Mouse (Mus musculus) limb, embryonic 10.5 days (tissue): ENCODE data around the gene Hspb8. TPM values are rescaled to one million over a fixed set of nuclear protein-coding genes. Genes with fewer than 3 reads are reported as not detected.

ENCODE experiments used
- DNase-seq: peaks from one replicate; pipeline ENCODE4 v3.0.0-alpha.2; 2017; ENCODE audit warnings: low spot score
- H3K27ac ChIP-seq: fragments of 300-500 bp; sonication (generic); 2 replicates; pipeline ENCODE4 v1.5.1; 2016; ENCODE audit warnings: mild to moderate bottlenecking
- H3K27me3 ChIP-seq: fragments of 300-500 bp; sonication (generic); 2 replicates; pipeline ENCODE4 v1.6.1; 2016; ENCODE audit warnings: low read depth, mild to moderate bottlenecking; ENCODE audit not compliant: poor library complexity, severe bottlenecking
- H3K36me3 ChIP-seq: fragments of 300-500 bp; sonication (generic); 2 replicates; pipeline ENCODE4 v1.6.1; 2016; ENCODE audit warnings: mild to moderate bottlenecking, moderate library complexity
- H3K4me1 ChIP-seq: fragments of 300-500 bp; sonication (generic); 2 replicates; pipeline ENCODE4 v1.6.1; 2016
- H3K4me3 ChIP-seq: fragments of 300-500 bp; sonication (generic); 2 replicates; pipeline ENCODE4 v1.5.1; 2016; ENCODE audit warnings: mild to moderate bottlenecking, moderate library complexity
- H3K9me3 ChIP-seq: fragments of 300-500 bp; sonication (generic); replicated peaks from 2 replicates; pipeline ENCODE4 v1.6.1; 2016; ENCODE audit warnings: mild to moderate bottlenecking
- WGBS: fragments of 180-500 bp; shearing (Covaris S2); methylation state at CpG from one replicate; pipeline ENCODE4 v1.1.7; 2016; 5-methylcytosine and 5-hydroxymethylcytosine counted together
- polyA plus RNA-seq: library from polyadenylated mRNA; unstranded; fragments of >200 nt; fragmentation: Nextera tagmentation; extraction: Ambion mirVana; gene quantifications from 2 replicates; pipeline ENCODE4 v1.2.1, GENCODE M21; 2016

Gene Hspb8
- polyA plus RNA-seq, 1 experiment from 2014 or later, result 9.7 TPM

DNA sequence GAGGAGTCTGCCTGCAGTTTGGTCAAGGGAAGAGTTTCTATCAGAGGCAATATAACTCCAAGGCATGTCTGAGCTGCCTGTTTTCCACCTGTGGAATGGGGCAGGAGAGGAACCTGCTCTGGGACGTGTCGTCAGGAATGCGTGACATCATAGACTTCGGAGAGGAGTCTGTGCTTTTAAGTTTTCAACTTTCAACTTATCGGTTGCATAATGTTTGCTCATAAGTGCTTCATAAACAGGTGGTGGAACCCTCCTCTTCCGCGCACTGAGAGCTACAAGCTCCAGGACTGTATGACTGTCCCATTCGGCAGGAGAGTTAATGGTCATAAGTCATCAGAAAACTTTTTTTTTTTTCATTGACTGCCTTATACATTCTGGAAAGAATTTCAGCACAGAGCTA is 1.1 kb upstream of the Hspb8 start:
- Histone ChIP-seq H3K9me3 (no peaks in the 10 kb centered on the region), H3K36me3 (no peaks in the 10 kb centered on the region), H3K27ac (no peak overlapping the region), H3K27me3 (peaks cover 6% of the 10 kb centered on the region; the same call in 1 of the 2 replicates), H3K4me3 (no peak overlapping the region), H3K4me1 (peaks cover 48% of the 10 kb centered on the region)
- no peak for DNase-seq
- 85% methylated on average over 8 of the region's 8 CpGs for WGBS

DNA sequence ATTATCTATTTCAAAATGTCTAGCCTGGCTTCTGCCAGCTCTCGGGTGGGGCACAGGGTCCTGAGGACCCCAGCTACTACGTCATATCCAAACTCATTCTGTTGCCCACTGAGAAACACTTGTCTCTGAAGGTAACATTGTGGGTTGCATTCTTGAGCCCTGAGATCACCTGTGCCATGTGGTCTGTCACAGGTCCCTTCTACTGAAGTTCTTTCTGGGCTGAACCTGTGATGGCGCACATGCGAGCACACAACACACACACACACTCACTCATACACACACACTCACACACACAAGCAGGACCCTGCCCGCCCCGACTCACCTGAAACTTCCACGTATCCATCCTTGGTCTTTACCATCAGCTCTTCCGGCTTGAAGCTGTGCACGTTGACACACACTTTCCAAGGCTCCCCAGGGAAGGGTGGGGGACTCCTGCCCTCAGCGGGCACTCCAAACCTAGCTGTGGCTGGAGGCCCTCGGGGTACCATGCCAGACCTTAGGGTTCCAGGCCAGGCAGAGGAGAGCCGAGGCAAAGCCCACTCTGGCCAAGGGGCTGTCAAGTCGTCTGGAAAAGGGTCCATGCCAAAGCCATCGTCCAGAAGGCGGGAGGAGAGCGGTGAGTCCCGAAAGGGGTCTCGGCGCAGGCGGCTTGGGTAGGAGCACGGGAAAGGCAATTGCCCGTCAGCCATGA is 728 bp downstream of the Hspb8 start:
- WGBS, result 51% methylated on average over 22 of the region's 22 CpGs

DNA sequence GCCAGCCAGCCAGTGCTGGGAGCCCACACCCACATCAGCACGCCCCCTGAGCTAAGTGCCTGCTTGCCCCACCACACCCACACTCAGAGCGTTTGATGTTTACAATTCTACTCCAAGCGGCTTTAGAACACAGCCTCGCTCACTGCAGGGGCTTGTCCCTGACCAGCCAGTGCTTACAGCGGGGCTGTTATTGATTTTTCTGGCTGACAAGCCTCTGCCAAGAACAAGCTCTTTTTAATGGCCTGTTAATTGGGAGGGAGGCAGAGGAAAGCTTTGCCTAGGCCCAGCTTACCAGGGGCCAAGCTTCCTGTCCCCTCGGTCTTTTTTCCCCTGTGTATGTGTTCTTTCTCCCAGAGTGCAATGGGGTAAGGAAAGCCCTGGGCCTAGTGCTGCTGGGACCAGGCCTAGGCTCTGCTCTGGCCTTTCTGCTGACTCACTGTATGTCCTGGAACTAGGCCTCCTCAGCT is 1.9 kb downstream of the Hspb8 start:
- H3K27me3 ChIP-seq, result peaks cover 6% of the 10 kb centered on the region; the same call in 1 of the 2 replicates
- no peaks in the 10 kb centered on the region for H3K9me3 ChIP-seq
- H3K36me3 ChIP-seq, result no peaks in the 10 kb centered on the region
- peaks cover 65% of the 10 kb centered on the region for H3K4me1 ChIP-seq
- peak overlapping the region; percentile 23; the same call in 1 of the 2 replicates for H3K4me3 ChIP-seq
- peak overlapping the region; percentile 71 for H3K27ac ChIP-seq
- WGBS, result 7% methylated on average over 6 of the region's 6 CpGs
- peak; percentile 69 for DNase-seq

More for the DNA sequence above, 728 bp downstream of the Hspb8 start:
- Histone ChIP-seq H3K36me3 (no peaks in the 10 kb centered on the region), H3K4me1 (peaks cover 54% of the 10 kb centered on the region), H3K4me3 (peak overlapping the region; percentile 53), H3K27ac (peak overlapping the region; percentile 83), H3K27me3 (peaks cover 6% of the 10 kb centered on the region; the same call in 1 of the 2 replicates), H3K9me3 (no peaks in the 10 kb centered on the region)
- DNase-seq, result peak; percentile 39

DNA sequence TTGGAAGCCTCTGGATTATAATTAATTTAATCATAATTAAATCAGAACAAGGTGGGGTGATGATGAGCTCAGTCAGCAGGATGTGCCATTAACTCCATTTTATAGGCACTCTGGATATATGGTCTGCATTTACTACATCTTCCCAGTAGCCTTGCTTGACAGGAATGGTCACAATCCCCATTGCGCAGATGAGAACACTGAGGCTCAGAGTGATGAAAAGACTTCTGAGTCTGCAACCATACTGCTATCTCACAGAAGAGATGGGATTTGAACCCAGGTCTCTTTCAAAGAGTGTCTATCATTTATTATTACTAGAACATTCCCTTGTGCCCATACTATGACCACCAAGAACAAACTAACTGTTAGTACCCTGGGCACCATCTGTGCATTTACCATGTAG is 2.5 kb downstream of the Hspb8 start:
- WGBS, result 97% methylated on average over 1 of the region's 1 CpGs
- Histone ChIP-seq H3K36me3 (no peaks in the 10 kb centered on the region), H3K4me1 (peaks cover 62% of the 10 kb centered on the region), H3K9me3 (no peaks in the 10 kb centered on the region), H3K4me3 (peak overlapping the region; percentile 23; the same call in 1 of the 2 replicates), H3K27me3 (peaks cover 6% of the 10 kb centered on the region; the same call in 1 of the 2 replicates), H3K27ac (peak overlapping the region; percentile 71)
- DNase-seq, result no peak

DNA sequence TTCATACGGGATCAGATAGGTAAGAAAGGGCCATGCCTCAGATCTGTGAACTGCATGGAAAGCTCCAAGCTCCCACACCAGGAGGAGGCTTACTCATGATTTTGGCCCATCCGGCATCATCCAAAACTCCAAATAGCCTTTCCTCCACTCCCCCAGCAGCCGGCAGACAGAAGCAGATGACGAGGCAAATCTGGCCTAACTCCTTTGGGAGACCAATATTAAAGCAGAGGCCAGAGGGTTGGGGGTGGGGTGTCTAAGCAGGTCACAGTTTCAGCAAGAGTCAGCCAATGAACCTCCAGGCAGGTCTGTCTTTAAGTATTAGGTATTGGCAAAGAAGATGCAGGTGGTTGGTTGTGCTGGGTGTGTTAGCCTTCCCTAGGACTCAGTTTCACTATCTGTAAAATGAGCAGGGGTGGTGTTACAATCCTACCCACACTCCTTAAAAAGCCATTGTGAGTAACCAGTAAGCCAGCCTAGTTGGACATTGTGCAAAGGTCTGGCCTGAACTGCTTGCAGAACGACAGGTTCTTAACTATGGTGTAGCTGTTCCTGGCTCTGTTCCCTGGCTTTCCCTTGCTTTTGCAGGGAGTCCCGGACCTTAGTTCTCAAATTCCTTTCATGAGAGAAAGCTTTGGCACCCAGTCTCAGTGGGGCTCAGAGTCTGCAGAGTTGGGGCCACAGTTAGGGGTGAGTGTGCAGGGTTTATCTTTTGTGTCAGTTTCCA is 3.2 kb downstream of the Hspb8 start:
- Histone ChIP-seq H3K27me3 (peaks cover 6% of the 10 kb centered on the region; the same call in 1 of the 2 replicates), H3K9me3 (no peaks in the 10 kb centered on the region), H3K27ac (peak overlapping the region; percentile 25; the same call in 1 of the 2 replicates), H3K4me3 (no peak overlapping the region), H3K4me1 (peaks cover 61% of the 10 kb centered on the region), H3K36me3 (0 out of 2 replicates have a peak, but pooled peaks cover 3% of the 10 kb centered on the region)
- no peak for DNase-seq
- 76% methylated on average over 6 of the region's 6 CpGs for WGBS

DNA sequence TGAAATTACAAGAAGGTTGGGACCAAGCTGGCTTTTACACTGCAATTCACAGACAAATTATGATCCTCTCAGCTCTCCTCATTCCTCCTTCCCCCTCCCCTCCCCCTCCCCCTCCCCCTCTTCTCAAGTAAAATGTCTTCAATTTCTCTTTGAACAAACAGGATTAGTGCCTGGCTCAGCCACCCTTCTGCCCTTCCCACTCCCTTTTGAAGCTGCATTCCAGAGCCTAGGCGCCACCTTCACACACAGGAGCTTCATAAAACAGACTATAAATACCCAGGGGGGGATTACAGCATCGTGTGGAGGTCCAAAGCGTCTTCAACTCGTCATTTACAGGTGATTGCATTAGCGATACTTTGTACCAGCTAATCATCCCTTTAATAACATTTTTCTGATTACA is 6.5 kb downstream of the Hspb8 start:
- Histone ChIP-seq H3K36me3 (0 out of 2 replicates have a peak, but pooled peaks cover 3% of the 10 kb centered on the region), H3K4me3 (no peak overlapping the region), H3K9me3 (no peaks in the 10 kb centered on the region), H3K27ac (no peak overlapping the region), H3K4me1 (peaks cover 49% of the 10 kb centered on the region), H3K27me3 (no peaks in the 10 kb centered on the region; the same call in 1 of the 2 replicates)
- WGBS, result 13% methylated on average over 5 of the region's 5 CpGs
- DNase-seq, result no peak

DNA sequence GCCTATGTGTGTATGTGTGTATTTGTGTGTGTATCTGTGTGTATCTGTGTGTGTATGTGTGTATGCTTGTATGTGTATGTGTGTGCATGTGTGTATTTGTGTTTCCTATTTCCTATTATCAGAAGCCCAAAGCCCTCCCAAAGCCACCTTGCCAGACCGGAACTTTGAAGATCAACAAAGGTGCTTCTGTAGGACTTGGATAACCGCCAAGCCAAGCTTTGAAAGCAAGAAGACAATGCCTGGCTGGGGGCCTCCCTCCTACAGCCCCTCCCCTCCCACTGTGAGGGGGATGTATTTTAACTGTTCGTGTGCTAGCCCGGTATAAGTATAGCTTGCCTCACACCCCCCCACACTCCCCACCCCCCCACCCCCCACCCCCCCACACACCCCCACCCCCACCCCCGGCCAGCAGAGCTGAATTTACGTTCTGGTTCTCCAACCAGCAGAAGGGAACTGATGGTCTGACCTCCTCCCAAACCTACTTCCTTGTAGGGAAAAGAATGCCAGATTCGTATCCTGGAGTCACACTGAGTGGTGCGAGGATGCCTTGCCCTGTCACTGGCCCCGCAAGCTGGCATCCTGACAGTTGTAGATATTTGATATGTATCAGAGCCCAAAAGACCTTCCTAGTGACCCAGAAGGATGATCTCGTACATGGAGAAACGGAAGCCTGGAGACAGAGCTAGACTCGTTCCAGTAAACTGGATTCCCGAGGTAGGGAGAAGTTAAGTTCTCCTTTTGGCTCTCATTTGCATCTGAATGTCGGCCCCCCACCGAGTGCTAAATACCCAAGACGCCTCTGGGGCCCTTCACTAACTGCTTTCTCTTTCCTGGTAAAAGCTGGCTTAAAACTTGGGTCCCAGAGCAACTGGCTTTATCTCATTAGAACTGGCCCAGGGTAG is 12.7 kb downstream of the Hspb8 start:
- Histone ChIP-seq H3K4me1 (peaks cover 21% of the 10 kb centered on the region), H3K9me3 (no peaks in the 10 kb centered on the region), H3K36me3 (0 out of 2 replicates have a peak, but pooled peaks cover 3% of the 10 kb centered on the region), H3K27ac (no peak overlapping the region), H3K4me3 (no peak overlapping the region), H3K27me3 (no peaks in the 10 kb centered on the region; the same call in 1 of the 2 replicates)
- DNase-seq, result no peak
- WGBS, result 12% methylated on average over 16 of the region's 16 CpGs

DNA sequence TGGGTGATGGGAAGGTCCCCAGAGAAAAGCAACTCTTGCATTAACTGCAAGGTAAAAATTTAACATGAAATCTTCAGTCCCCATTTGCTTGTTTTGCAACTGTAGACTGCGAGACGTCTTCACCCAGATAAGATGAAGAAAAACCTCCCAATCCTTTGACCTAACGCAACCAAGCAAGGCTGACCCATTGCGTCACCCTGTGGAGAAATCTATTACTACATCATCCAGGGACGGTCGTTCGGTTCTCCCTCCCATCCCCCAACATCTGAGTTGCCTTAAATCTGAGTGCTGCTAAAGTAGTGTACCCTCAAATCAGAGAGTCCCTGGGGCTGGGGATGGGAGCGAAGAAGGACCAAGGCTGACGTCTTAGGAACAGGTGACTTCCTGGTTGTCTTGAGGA is 13.7 kb downstream of the Hspb8 start:
- H3K9me3 ChIP-seq, result no peaks in the 10 kb centered on the region
- no peak overlapping the region for H3K27ac ChIP-seq
- H3K4me1 ChIP-seq, result peaks cover 21% of the 10 kb centered on the region
- H3K27me3 ChIP-seq, result no peaks in the 10 kb centered on the region; the same call in 1 of the 2 replicates
- H3K36me3 ChIP-seq, result no peaks in the 10 kb centered on the region
- DNase-seq, result no peak
- 60% methylated on average over 9 of the region's 9 CpGs for WGBS
- no peak overlapping the region for H3K4me3 ChIP-seq

DNA sequence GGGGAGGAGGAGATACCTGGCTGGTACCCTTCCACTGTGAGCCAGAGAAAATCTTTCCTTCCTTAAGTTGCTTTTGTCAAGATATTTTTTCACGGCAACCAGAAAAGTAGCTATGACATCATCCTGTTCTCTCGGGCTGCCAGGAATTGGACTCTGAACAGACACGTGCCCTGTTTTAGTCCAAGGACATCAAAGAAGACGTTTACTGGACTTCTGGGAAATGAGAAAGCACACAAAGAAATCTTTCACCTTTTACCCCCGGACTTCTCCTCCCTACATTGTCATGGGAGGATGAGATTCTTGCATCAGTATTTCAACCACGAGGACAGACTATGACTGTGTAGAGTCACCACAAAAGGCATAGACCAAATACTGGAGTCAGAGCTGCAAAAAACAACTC is 14.7 kb downstream of the Hspb8 start:
- H3K36me3 ChIP-seq, result no peaks in the 10 kb centered on the region
- WGBS, result 61% methylated on average over 6 of the region's 6 CpGs
- H3K4me3 ChIP-seq, result no peak overlapping the region
- DNase-seq, result no peak
- H3K27ac ChIP-seq, result no peak overlapping the region
- no peaks in the 10 kb centered on the region; the same call in 1 of the 2 replicates for H3K27me3 ChIP-seq
- H3K9me3 ChIP-seq, result no peaks in the 10 kb centered on the region
- H3K4me1 ChIP-seq, result peaks cover 17% of the 10 kb centered on the region

DNA sequence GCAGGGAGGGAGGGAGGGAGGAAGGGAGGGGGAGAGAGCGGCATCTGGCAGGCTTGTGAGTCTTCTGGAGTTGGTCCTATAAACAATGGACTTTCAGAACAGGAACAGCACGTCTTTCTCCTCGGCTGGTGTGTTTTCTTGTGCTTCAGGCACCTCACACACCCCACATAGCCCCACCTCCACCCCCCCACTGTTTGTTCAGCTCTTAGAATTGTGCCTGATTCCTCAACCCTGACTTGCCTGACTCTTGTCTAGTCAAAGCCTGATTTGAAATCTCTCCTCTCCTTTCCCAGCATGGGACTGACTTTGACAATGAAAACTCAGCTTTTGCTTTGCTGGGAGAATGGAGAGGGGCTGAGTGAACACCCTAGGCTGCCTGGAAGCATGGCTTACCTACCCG is 15.3 kb downstream of the Hspb8 start:
- no peak overlapping the region for H3K27ac ChIP-seq

DNA sequence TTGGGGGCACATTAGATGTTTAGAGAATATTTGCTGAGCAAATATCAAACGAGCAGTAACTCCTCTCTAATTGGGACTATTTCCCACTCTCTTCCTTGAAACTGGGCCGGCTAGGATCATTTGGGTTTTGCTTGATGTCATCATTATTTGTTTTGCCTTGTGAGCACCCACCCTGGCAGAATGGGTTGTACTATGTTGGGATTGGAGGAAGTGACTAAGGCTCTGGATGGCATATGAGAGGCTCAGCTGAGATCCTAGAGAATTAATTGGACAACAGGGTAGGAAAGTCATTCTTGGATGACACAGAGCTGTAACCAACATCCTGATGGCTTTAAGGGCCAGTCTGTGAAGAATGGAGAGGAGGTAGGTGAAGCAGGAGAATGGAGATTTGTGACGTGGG is 16.2 kb downstream of the Hspb8 start:
- H3K27me3 ChIP-seq, result no peaks in the 10 kb centered on the region; the same call in 1 of the 2 replicates
- H3K4me1 ChIP-seq, result peaks cover 14% of the 10 kb centered on the region
- H3K9me3 ChIP-seq, result no peaks in the 10 kb centered on the region
- 80% methylated on average over 3 of the region's 3 CpGs for WGBS
- H3K4me3 ChIP-seq, result no peak overlapping the region
- no peaks in the 10 kb centered on the region for H3K36me3 ChIP-seq
- H3K27ac ChIP-seq, result no peak overlapping the region
- no peak for DNase-seq

More for the DNA sequence above, 15.3 kb downstream of the Hspb8 start:
- no peaks in the 10 kb centered on the region for H3K9me3 ChIP-seq
- H3K27me3 ChIP-seq, result no peaks in the 10 kb centered on the region; the same call in 1 of the 2 replicates
- 39% methylated on average over 4 of the region's 4 CpGs for WGBS
- DNase-seq, result no peak
- H3K36me3 ChIP-seq, result no peaks in the 10 kb centered on the region
- H3K4me3 ChIP-seq, result no peak overlapping the region
- H3K4me1 ChIP-seq, result peaks cover 14% of the 10 kb centered on the region

DNA sequence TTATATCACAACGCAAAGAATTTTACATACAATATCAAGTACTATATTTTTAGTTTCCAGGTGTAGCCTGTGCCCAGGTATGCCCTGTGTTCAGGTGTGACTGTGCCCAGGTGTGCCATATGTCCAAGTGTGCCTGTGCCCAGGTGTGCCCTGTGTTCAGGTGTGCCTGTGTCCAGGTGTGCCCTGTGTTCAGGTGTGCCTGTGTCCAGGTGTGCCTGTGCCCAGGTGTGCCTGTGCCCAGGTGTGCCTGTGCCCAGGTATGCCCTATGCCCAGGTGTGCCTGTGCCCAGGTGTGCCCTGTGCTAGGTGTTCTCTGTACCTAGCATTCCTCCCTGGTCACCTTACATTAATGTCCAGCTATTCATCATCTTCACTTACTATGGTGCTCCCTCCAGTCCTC is 16.7 kb downstream of the Hspb8 start:
- no peaks in the 10 kb centered on the region for H3K27me3 ChIP-seq
- H3K4me3 ChIP-seq, result no peak overlapping the region
- no peaks in the 10 kb centered on the region for H3K36me3 ChIP-seq
- H3K4me1 ChIP-seq, result peaks cover 14% of the 10 kb centered on the region
- 91% methylated on average over 1 of the region's 1 CpGs for WGBS
- no peak overlapping the region for H3K27ac ChIP-seq
- H3K9me3 ChIP-seq, result no peaks in the 10 kb centered on the region
- no peak for DNase-seq
